8 mouse cellular contexts compared by ENCODE assay signal in genomic region chr2:52424747-52425522, GRCm38 (mm10). TPM values are rescaled to one million over a fixed set of nuclear protein-coding genes. Genes with fewer than 3 reads are reported as not detected.
A peak's percentile ranks its signal among the peaks of the same experiment; 100 is the strongest.
DNase-seq lines count a peak whose midpoint lies in the region; ATAC-seq and TF ChIP-seq lines count a peak whose summit lies in the region.

Gene Arl5a, minus strand, starts transcription at chr2:52424901.

- no peaks in the 10 kb centered on the region for H3K9me3 ChIP-seq in hindbrain, embryonic 14.5 days (ENCODE audit: control insufficient read depth, low read length)

- peak; percentile 44 for DNase-seq in Patski (ENCODE audit: low read depth, low spot score)
- DNase-seq in cerebellum, postnatal 14 days, result peak; percentile 99
- peak; percentile 82 to 91 for DNase-seq in frontal cortex, postnatal 25 days (ENCODE audit: low spot score in 2 of 2)
- DNase-seq in hindbrain, embryonic 14.5 days (ENCODE audit: low spot score), result peak; percentile 95
- DNase-seq in layer of hippocampus, postnatal 36 days, result peak; percentile 95 to 96
- peak; percentile 91 for DNase-seq in lung, postnatal 36 days
- peak; percentile 95 for DNase-seq in retina, postnatal 1 day
- peak; percentile 95 to 96 for DNase-seq in urinary bladder, adult 18-20 months (ENCODE audit: low spot score in 2 of 2)

- H3K4me3 ChIP-seq in hindbrain, embryonic 14.5 days (replicated peaks; ENCODE audit: low read length), result peak within 1 kb of the TSS; percentile 99

- H3K36me3 ChIP-seq in hindbrain, embryonic 14.5 days (replicated peaks; ENCODE audit: control insufficient read depth, insufficient read depth), result no peaks in the 10 kb centered on the region

- H3K27me3 ChIP-seq in Patski, result no peaks in the 10 kb centered on the region
- H3K27me3 ChIP-seq in hindbrain, embryonic 14.5 days (ENCODE audit: control insufficient read depth, insufficient read depth, low read length), result no peaks in the 10 kb centered on the region

- peaks cover 33% of the 10 kb centered on the region for H3K4me1 ChIP-seq in hindbrain, embryonic 14.5 days (replicated peaks; ENCODE audit: control insufficient read depth, insufficient read depth, low read length)

- peak within 1 kb of the TSS; percentile 79 for H3K4me2 ChIP-seq in hindbrain, embryonic 14.5 days (replicated peaks)

- in situ Hi-C loops in Patski (cut with MboI; ENCODE audit: low pct_unique_long_range_greater_than_20kb), result loop anchor here (10.0 kb wide), 1 partner anchor 170 kb away; no protein-coding TSS in a partner anchor

- POLR2A ChIA-PET in Patski (lab: Charles Lee), result interaction anchor here (0.6 to 0.9 kb wide), 4 partner anchors 12 to 88 kb away, joined by 3 to 4 read pairs (median 4); no protein-coding TSS in a partner anchor

- CTCF ChIA-PET in Patski (lab: Charles Lee), result interaction anchor here (1.0 to 1.9 kb wide), 3 partner anchors 8 to 166 kb away, joined by 3 to 7 read pairs (median 3); no protein-coding TSS in a partner anchor

- peak within 1 kb of the TSS; percentile 89 for H3K27ac ChIP-seq in hindbrain, embryonic 14.5 days

- no peak for TF ChIP-seq CTCF in Patski (IDR thresholded peaks at IDR 0.05)

- ATAC-seq in Patski, result peak; percentile 84
- peak; percentile 96 for ATAC-seq in hindbrain, embryonic 14.5 days (ENCODE audit: low FRiP score)

- under 1% methylated on average over 56 of the region's 57 CpGs for WGBS in hindbrain, embryonic 14.5 days

- peak within 1 kb of the TSS; percentile 95 for H3K9ac ChIP-seq in hindbrain, embryonic 14.5 days

RNA-seq across cellular contexts. Expression of gene Arl5a, which starts in this region (rescaled TPM):
- polyA plus RNA-seq in Patski (2021), result 35.1 TPM
- 62.7 and 70.8 TPM in 2 replicates for polyA plus RNA-seq in hindbrain, embryonic 14.5 days (2014; fragmentation: Nextera tagmentation; extraction: Ambion mirVana)
- total RNA-seq in layer of hippocampus, postnatal 36 days (2021), result 10 to 100 TPM; 66.7 to 68.0 TPM

Comparison
In these comparisons a context has a peak if more than half of its experiments do, and no peak if none do; other contexts are left out.
1. Peak in every context shown above with its lines: DNase-seq, ATAC-seq, H3K4me3 ChIP-seq and H3K27ac ChIP-seq.
2. DNase-seq: peak in every context shown above with its lines; median percentile 99 in cerebellum, postnatal 14 days; 96 in layer of hippocampus, postnatal 36 days; 96 in urinary bladder, adult 18-20 months; 95 in hindbrain, embryonic 14.5 days; 95 in retina, postnatal 1 day; 91 in lung, postnatal 36 days; 86 in frontal cortex, postnatal 25 days; 44 in Patski.